Mouse (Mus musculus) embryonic facial prominence, embryonic 10.5 days (tissue): Measurements from ENCODE around the gene Cblc. TPM values are rescaled to one million over a fixed set of nuclear protein-coding genes. Genes with fewer than 3 reads are reported as not detected.

ENCODE experiments used
- DNase-seq: peaks from one replicate; pipeline ENCODE4 v3.0.0-alpha.2; 2017; ENCODE audit warnings: low spot score
- H3K27ac ChIP-seq: fragments of 300-500 bp; sonication (generic); replicated peaks from 2 replicates; pipeline ENCODE4 v1.5.1; 2016; ENCODE audit warnings: mild to moderate bottlenecking
- H3K27me3 ChIP-seq: fragments of 300-500 bp; sonication (generic); replicated peaks from 2 replicates; pipeline ENCODE4 v1.6.1; 2016; ENCODE audit warnings: low read depth, mild to moderate bottlenecking; ENCODE audit not compliant: poor library complexity, severe bottlenecking
- H3K36me3 ChIP-seq: fragments of 300-500 bp; sonication (generic); replicated peaks from 2 replicates; pipeline ENCODE4 v1.6.1; 2016; ENCODE audit warnings: mild to moderate bottlenecking, moderate library complexity
- H3K4me1 ChIP-seq: fragments of 300-500 bp; sonication (generic); 2 replicates; pipeline ENCODE4 v1.6.1; 2016
- H3K4me3 ChIP-seq: fragments of 300-500 bp; sonication (generic); 2 replicates; pipeline ENCODE4 v1.5.1; 2016; ENCODE audit warnings: mild to moderate bottlenecking, moderate library complexity
- H3K9me3 ChIP-seq: fragments of 300-500 bp; sonication (generic); 2 replicates; pipeline ENCODE4 v1.6.1; 2016; ENCODE audit warnings: mild to moderate bottlenecking
- WGBS: fragments of 180-500 bp; shearing (Covaris S2); methylation state at CpG from one replicate; pipeline ENCODE4 v1.1.7; 2016; 5-methylcytosine and 5-hydroxymethylcytosine counted together
- polyA plus RNA-seq: library from polyadenylated mRNA; unstranded; fragments of >200 nt; fragmentation: Nextera tagmentation; extraction: Ambion mirVana; gene quantifications from 2 replicates; pipeline ENCODE4 v1.2.1, GENCODE M21; 2016

Gene Cblc
- polyA plus RNA-seq, 1 experiment from 2014 or later, result 1.9 TPM

- H3K36me3 ChIP-seq, result peaks cover 58% of the 10 kb centered on the region
- H3K27me3 ChIP-seq, result no peaks in the 10 kb centered on the region
- 69% methylated on average over 14 of the region's 14 CpGs for WGBS
- H3K27ac ChIP-seq, result 0 out of 2 replicates have a peak overlapping the region, but pooled peaks have one; percentile 21
- H3K9me3 ChIP-seq, result peaks cover 4% of the 10 kb centered on the region
- H3K4me3 ChIP-seq, result 0 out of 2 replicates have a peak overlapping the region, but pooled peaks have one; percentile 19
- peaks cover 68% of the 10 kb centered on the region for H3K4me1 ChIP-seq
- DNase-seq, result no peak
Measured at GRCm38 (mm10) chr7:19744590-19745385, 51.8 kb downstream of the Cblc start.

DNA sequence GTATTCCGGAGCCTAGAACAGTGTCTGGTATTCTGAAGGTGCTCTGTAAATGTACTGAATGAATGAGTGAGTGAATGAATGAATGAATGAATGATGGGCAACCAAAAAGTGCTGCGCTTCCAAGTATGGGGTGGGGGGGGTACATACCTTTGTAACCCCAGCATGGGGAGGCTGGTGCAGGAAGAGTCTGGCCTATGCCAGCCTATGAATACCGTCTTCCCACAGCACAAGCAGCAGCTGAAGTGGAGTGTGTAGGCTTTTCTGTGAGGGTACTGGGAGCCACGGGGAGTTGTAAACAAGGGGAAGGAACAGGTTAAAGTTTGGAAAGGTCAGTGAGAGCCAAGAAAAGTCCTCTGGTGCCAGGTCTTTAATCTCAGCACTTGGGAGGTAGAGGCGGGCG is 52.8 kb downstream of the Cblc start:
- peaks cover 67% of the 10 kb centered on the region for H3K4me1 ChIP-seq
- 85% methylated on average over 6 of the region's 6 CpGs for WGBS
- peaks cover 4% of the 10 kb centered on the region for H3K9me3 ChIP-seq
- H3K36me3 ChIP-seq, result peaks cover 67% of the 10 kb centered on the region
- no peak for DNase-seq
- H3K27ac ChIP-seq, result no peak overlapping the region
- H3K4me3 ChIP-seq, result no peak overlapping the region
- no peaks in the 10 kb centered on the region for H3K27me3 ChIP-seq

GRCm38 (mm10) chr7:19742468-19742867 is 54.1 kb downstream of the Cblc start:
- Histone ChIP-seq H3K36me3 (peaks cover 77% of the 10 kb centered on the region), H3K4me1 (peaks cover 54% of the 10 kb centered on the region), H3K4me3 (no peak overlapping the region), H3K27me3 (no peaks in the 10 kb centered on the region), H3K27ac (no peak overlapping the region), H3K9me3 (peaks cover 4% of the 10 kb centered on the region)
- 39% methylated on average over 5 of the region's 5 CpGs for WGBS
- DNase-seq, result no peak

DNA sequence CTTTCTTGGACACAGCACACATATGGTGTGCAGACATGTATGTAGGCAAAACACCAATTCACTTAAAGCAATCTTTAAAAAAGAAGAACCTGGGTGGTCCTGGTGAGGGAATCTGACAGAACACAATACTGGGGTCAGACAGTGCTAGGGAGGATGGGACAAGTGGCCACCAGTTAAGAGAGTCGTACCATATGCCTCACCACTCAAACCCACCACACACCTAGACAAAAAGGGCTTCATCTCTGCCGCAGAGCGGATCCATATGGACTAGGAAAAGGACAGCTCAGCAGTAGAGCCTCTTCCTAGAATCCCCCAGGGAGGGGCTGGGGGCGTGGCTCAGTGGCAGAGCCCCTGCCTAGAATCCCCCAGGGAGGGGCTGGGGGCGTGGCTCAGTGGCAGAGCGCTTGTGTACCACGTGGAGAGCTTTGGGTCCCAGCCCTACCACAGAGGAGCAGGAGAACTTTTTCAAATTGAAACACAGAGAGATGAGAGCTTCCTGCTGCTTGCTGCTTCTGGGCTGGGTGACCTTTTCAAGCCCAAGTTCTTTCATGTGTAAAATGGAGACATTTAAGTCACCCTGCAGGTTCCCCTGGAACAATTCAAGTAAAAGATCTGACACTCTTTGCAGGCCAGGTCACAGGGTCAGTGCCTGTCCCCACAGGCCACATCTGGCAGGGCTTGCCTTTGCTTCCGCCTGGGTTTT is 55.1 kb downstream of the Cblc start:
- Histone ChIP-seq H3K4me3 (peak overlapping the region; percentile 19; the same call in 1 of the 2 replicates), H3K27me3 (no peaks in the 10 kb centered on the region), H3K9me3 (peaks cover 4% of the 10 kb centered on the region), H3K36me3 (peaks cover 87% of the 10 kb centered on the region), H3K27ac (peak overlapping the region; percentile 49), H3K4me1 (peaks cover 44% of the 10 kb centered on the region)
- 9% methylated on average over 8 of the region's 8 CpGs for WGBS
- DNase-seq, result peak; percentile 49

DNA sequence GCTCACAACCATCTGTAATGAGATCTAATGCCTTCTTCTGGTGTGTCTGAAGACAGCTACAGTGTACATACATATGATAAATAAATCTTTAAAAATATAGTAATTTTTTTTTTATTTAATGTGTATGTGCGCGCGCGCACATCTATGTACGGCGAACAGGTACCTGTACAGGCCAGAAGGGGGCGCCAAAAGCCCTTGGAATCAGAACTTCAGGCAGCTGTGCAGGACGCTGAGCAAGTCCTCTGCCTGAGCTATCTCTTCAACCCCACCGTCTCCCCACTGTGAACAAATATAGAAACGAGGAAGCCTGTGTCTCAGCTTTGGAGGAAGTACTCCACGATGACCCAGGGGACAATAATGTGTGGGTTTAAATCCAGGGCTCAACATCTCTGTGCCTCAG is 56.3 kb downstream of the Cblc start:
- Histone ChIP-seq H3K27ac (no peak overlapping the region), H3K4me3 (no peak overlapping the region), H3K36me3 (peaks cover 91% of the 10 kb centered on the region), H3K9me3 (peaks cover 4% of the 10 kb centered on the region), H3K27me3 (no peaks in the 10 kb centered on the region), H3K4me1 (peaks cover 32% of the 10 kb centered on the region)
- 90% methylated on average over 11 of the region's 11 CpGs for WGBS
- DNase-seq, result no peak

DNA sequence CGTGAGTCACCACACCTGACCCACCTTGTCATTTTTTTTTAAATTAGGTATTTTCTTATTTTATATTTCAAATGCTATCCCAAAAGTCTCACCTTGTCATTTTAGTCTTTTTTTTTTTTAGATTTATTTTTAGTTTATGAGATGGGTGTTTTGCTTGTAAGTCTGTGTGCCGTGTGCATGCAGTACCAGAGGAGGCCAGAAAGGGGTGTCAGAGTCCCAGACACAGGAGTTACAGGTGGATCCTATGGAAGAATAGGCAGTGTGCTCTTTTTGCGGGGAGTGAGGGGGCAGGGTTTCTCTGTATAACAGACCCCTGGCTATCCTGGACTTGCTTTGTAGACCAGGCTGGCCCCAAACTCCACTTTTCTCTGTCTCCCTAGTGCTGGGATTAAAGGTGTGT is 57.8 kb downstream of the Cblc start:
- Histone ChIP-seq H3K27me3 (no peaks in the 10 kb centered on the region), H3K4me1 (peaks cover 22% of the 10 kb centered on the region), H3K27ac (no peak overlapping the region), H3K4me3 (no peak overlapping the region), H3K9me3 (peaks cover 4% of the 10 kb centered on the region), H3K36me3 (peaks cover 91% of the 10 kb centered on the region)
- 85% methylated on average over 3 of the region's 3 CpGs for WGBS
- no peak for DNase-seq

- DNase-seq, result no peak
- Histone ChIP-seq H3K9me3 (peaks cover 4% of the 10 kb centered on the region), H3K4me1 (peaks cover 11% of the 10 kb centered on the region), H3K4me3 (no peak overlapping the region), H3K27me3 (no peaks in the 10 kb centered on the region), H3K27ac (no peak overlapping the region), H3K36me3 (peaks cover 93% of the 10 kb centered on the region)
- WGBS, result 88% methylated on average over 16 of the region's 16 CpGs
Measured at GRCm38 (mm10) chr7:19736389-19737057, 60.1 kb downstream of the Cblc start.

- H3K27ac ChIP-seq, result no peak overlapping the region
- no peaks in the 10 kb centered on the region for H3K27me3 ChIP-seq
- H3K4me3 ChIP-seq, result no peak overlapping the region
- no peaks in the 10 kb centered on the region for H3K4me1 ChIP-seq
- peaks cover 93% of the 10 kb centered on the region for H3K36me3 ChIP-seq
- H3K9me3 ChIP-seq, result no peaks in the 10 kb centered on the region
- 87% methylated on average over 10 of the region's 10 CpGs for WGBS
- DNase-seq, result no peak
Measured at GRCm38 (mm10) chr7:19734178-19734666, 62.4 kb downstream of the Cblc start.

Other genes with a start within 250 kb of the Cblc start
- 20.7 and 22.9 TPM in 2 replicates for gene Ppp1r37, start 233.7 kb downstream of the Cblc start, polyA plus RNA-seq
- 0.41 and 0.44 TPM in 2 replicates for gene Zfp296, start 219.5 kb downstream of the Cblc start, polyA plus RNA-seq
- gene Gemin7, start 219.2 kb downstream of the Cblc start, polyA plus RNA-seq, result 187 and 191 TPM in 2 replicates
- gene Clasrp, start 192.3 kb downstream of the Cblc start, polyA plus RNA-seq, result 58.0 and 58.9 TPM in 2 replicates
- gene Relb, start 167.4 kb downstream of the Cblc start, polyA plus RNA-seq, result 3.5 and 4.2 TPM in 2 replicates
- 82.7 and 86.4 TPM in 2 replicates for gene Clptm1, start 131.8 kb downstream of the Cblc start, polyA plus RNA-seq
- gene Apoc2, start 118.9 kb downstream of the Cblc start, polyA plus RNA-seq, result 0.29 and 0.47 TPM in 2 replicates
- not detected in 2 replicates for gene Gm44805, start 115.4 kb downstream of the Cblc start, polyA plus RNA-seq
- 0.09 TPM in 1 of 2 replicates, not detected in the other for gene Apoc4, start 115.3 kb downstream of the Cblc start, polyA plus RNA-seq
- gene Apoc1, start 104.1 kb downstream of the Cblc start, polyA plus RNA-seq, result 3.6 and 4.7 TPM in 2 replicates
- gene Apoe, start 97.6 kb downstream of the Cblc start, polyA plus RNA-seq, result 135 and 168 TPM in 2 replicates
- 216 and 221 TPM in 2 replicates for gene Tomm40, start 81.4 kb downstream of the Cblc start, polyA plus RNA-seq
- 110 TPM in 2 replicates for gene Nectin2, start 46.3 kb downstream of the Cblc start, polyA plus RNA-seq
- gene Bcam, start 25.8 kb downstream of the Cblc start, polyA plus RNA-seq, result 68.3 and 79.4 TPM in 2 replicates
- gene Bcl3, start 26.0 kb upstream of the Cblc start, polyA plus RNA-seq, result 1.7 TPM in 2 replicates
- gene Gm19345, start 55.2 kb upstream of the Cblc start, polyA plus RNA-seq, result not detected in 2 replicates
- gene Ceacam16, start 64.5 kb upstream of the Cblc start, polyA plus RNA-seq, result not detected in 2 replicates
- gene Ceacam19, start 91.2 kb upstream of the Cblc start, polyA plus RNA-seq, result not detected in 2 replicates
- gene Pvr, start 124.4 kb upstream of the Cblc start, polyA plus RNA-seq, result 8.2 and 8.8 TPM in 2 replicates
- gene Igsf23, start 153.9 kb upstream of the Cblc start, polyA plus RNA-seq, result 0.21 TPM in 1 of 2 replicates, not detected in the other
- gene Ceacam20, start 168.6 kb upstream of the Cblc start, polyA plus RNA-seq, result not detected in 2 replicates
- gene Nlrp9b, start 194.7 kb upstream of the Cblc start, polyA plus RNA-seq, result not detected in 2 replicates